Mouse (Mus musculus): ENCODE results near the gene Cldn34c3.
"Not testable (repeated sequence)": the region's sequence is repeated elsewhere in the genome, so short reads cannot be mapped to it uniquely, and the experiment has no call there.

Gene Cldn34c3

GRCm38 (mm10) chrX:123793365-123793764 is at the start of gene Cldn34c3:
Cldn34c3 (plus strand) TSS chrX:123793665.
- DNase-seq (ENCODE audit: low spot score in 2 of 2), result not testable (repeated sequence)
